Mouse (Mus musculus) ES-Bruce4 (cell line): ENCODE data around the gene Lonrf3. TPM values are rescaled to one million over a fixed set of nuclear protein-coding genes. Genes with fewer than 3 reads are reported as not detected.

Experiments
- H3K27ac ChIP-seq: 2 replicates; pipeline ENCODE4 v1.5.1; 2012; ENCODE audit warnings: low read length, inconsistent platforms; ENCODE audit not compliant: insufficient read depth
- H3K27me3 ChIP-seq: 2 replicates; pipeline ENCODE4 v1.6.1; 2012; ENCODE audit warnings: mild to moderate bottlenecking, low read length, inconsistent platforms; ENCODE audit not compliant: control insufficient read depth, poor library complexity, insufficient read depth, severe bottlenecking
- H3K36me3 ChIP-seq: 2 replicates; pipeline ENCODE4 v1.6.1; 2012; ENCODE audit warnings: inconsistent platforms, mild to moderate bottlenecking, low read length, moderate library complexity; ENCODE audit not compliant: control insufficient read depth, poor library complexity, insufficient read depth, severe bottlenecking
- H3K4me1 ChIP-seq: one replicate; pipeline ENCODE4 v1.8.1; 2011; ENCODE audit warnings: low read length; ENCODE audit not compliant: control insufficient read depth, insufficient read depth
- H3K4me3 ChIP-seq: 2 replicates; pipeline ENCODE4 v1.5.1; 2011; ENCODE audit warnings: low read depth, mild to moderate bottlenecking, low read length
- H3K9ac ChIP-seq: 2 replicates; pipeline ENCODE4 v1.6.1; 2012; ENCODE audit warnings: low read depth, mild to moderate bottlenecking, inconsistent platforms; ENCODE audit not compliant: poor library complexity, severe bottlenecking
- H3K9me3 ChIP-seq: replicated peaks from 2 replicates; pipeline ENCODE4 v1.6.1; 2012; ENCODE audit warnings: mild to moderate bottlenecking, low read length, inconsistent platforms; ENCODE audit not compliant: control insufficient read depth, poor library complexity, insufficient read depth, severe bottlenecking
- CTCF ChIP-seq: IDR thresholded peaks from one replicate; pipeline ENCODE4 v1.8.1; 2011; ENCODE audit warnings: low read depth, low read length
- EP300 ChIP-seq: IDR thresholded peaks from 2 replicates; pipeline ENCODE4 v1.6.1; 2011; ENCODE audit warnings: low read depth, low read length; ENCODE audit not compliant: insufficient read depth
- POLR2A ChIP-seq: IDR thresholded peaks from one replicate; pipeline ENCODE4 v1.8.1; 2011; ENCODE audit warnings: low read length; ENCODE audit not compliant: insufficient read depth
- polyA plus RNA-seq: library from polyadenylated mRNA; stranded (reverse); fragments of >200 nt; gene quantifications from 2 replicates; pipeline ENCODE4 v1.2.4, GENCODE M21; 2011; ENCODE audit warnings: low read depth; ENCODE audit not compliant: missing spikeins, insufficient read depth, insufficient read length

The Lonrf3 gene
- polyA plus RNA-seq: 1.5 and 1.9 TPM in 2 replicates

DNA sequence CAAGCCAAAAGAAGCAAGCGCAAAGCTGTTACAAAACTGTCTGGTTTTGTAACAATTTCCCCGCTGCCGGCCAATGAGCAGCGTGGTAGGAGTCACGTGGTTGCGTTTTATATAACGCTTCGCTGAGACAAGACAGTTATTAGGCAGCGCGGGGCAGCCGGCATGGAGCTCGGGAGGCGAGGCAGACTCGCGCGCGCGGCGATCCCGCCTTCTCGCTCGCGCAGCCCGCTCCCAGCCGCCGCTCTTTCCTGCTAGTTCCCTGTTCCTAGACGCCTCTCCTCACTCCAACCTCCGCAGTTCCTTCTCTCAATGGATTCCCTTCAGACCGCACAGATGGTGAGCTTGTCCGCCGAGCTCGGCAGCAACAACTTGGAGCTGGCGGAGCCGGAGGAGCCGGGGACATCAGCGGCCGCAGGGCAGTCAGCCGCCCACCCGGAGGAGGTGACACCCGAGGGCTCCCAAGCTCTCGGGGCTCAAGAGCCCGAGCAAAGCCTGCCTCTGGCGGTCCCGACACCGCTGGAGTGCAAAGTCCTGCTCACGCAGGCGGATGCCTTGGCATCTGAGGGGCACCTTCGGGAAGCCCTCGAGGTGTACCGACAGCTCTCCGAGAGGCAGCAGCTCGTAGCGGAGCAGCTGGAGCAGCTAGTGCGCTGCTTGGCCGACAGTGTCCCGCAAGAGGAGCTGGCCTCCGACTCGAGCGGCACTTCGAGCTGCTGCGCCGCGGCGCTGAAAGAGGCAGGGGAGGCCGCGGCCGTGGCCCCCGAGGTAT is at the start of gene Lonrf3:
Gene Lonrf3 (plus strand): TSS at position 83 of the 769 bp plus-strand sequence.
- Histone ChIP-seq H3K4me1 (no peaks in the 10 kb centered on the region), H3K4me3 (peak within 1 kb of the TSS; percentile 61), H3K9ac (peak within 1 kb of the TSS; percentile 61), H3K9me3 (no peaks in the 10 kb centered on the region), H3K27ac (no peak within 1 kb of the TSS), H3K36me3 (no peaks in the 10 kb centered on the region), H3K27me3 (peaks cover 3% of the 10 kb centered on the region; the same call in 1 of the 2 replicates)
- no peak for TF ChIP-seq CTCF

DNA sequence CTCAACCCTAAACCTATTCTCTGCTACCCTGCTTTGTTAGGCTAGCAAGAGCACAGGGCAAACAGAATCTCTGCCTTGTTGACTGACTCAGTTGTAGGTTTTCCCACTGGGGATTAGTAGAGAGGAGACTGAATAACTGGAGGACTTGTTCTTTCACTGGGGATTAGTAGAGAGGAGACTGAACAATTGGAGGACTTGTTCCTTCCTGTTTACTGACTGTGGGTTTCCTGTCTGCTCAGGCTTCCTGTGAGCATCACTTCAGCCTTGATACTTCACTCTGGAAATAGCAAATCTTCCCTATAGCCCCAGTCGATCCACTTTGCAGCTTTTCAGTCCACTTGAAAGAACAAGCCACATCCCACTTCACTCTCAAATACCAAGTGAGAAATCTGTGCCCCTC is 49.4 kb upstream of the Lonrf3 start:
- H3K36me3 ChIP-seq: no peaks in the 10 kb centered on the region
- no peak overlapping the region for H3K27ac ChIP-seq
- H3K4me1 ChIP-seq: no peaks in the 10 kb centered on the region
- H3K4me3 ChIP-seq: no peak overlapping the region
- no peak for TF ChIP-seq POLR2A
- H3K9me3 ChIP-seq: no peaks in the 10 kb centered on the region
- no peaks in the 10 kb centered on the region for H3K27me3 ChIP-seq
- H3K9ac ChIP-seq: no peak overlapping the region

DNA sequence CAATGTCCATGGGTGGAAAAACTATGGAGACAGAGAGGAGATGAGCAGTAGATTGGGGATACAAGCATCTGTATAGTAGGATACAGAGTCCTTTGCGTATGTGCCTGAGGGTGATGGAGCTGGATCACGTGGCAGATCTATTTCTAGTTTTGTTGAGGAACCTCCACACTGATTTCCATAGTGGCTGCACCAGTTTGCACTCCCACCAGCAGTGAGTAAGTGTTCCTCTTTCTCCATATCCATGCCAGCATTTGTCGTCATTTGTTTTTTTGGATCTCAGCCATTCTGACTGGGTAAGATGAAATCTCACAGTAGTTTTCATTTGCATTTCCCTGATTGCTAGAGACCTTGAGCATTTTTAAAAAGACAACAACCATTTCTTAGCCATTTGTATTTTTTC is 16.7 kb upstream of the Lonrf3 start:
- no peaks in the 10 kb centered on the region for H3K27me3 ChIP-seq
- H3K9me3 ChIP-seq: no peaks in the 10 kb centered on the region
- no peak overlapping the region for H3K4me3 ChIP-seq
- TF ChIP-seq EP300 (no peak), CTCF (no peak), POLR2A (no peak)
- no peak overlapping the region for H3K27ac ChIP-seq
- H3K36me3 ChIP-seq: no peaks in the 10 kb centered on the region
- no peaks in the 10 kb centered on the region for H3K4me1 ChIP-seq
- no peak overlapping the region for H3K9ac ChIP-seq

DNA sequence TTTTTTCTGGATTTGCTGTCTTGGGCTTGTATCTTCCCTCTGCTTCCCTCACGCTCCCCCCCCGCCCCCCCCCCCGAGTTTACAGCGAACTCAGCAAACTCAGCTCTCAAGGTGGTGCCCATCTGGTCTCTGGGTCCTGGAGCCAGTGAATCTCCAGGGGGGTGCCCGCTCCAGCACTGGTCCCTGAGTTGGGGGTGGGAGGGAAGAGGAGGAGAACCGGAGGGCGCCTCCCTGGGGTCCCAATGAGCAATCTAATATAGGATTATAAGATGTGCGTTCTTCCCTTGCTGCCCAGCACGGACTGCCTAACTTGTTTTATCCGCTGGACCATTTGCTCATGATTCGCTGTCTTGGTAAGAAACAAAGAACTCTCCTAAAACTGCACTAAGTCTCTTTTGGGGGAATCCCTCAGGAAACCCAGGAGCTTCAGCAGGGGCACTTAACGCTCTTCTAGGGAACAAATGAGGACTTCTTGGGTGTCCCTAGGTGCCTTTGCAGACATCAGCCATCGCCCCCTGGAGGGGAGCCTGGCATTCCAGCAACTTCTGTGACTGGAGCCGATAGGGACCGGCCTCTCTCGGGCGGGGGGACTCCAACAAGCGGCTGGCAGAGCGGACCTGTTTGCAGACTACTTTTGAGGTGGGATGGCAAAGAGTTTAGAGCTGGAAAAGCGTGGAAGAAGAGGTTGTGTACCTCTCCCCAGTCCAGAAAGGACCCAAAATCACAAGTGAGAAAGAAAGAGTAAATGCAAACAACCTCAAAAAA is 480 bp upstream of the Lonrf3 start:
- no peak overlapping the region for H3K4me3 ChIP-seq
- H3K9me3 ChIP-seq: no peaks in the 10 kb centered on the region
- no peak overlapping the region for H3K27ac ChIP-seq
- H3K9ac ChIP-seq: peak overlapping the region; percentile 61; the same call in 1 of the 2 replicates
- H3K4me1 ChIP-seq: no peaks in the 10 kb centered on the region
- H3K36me3 ChIP-seq: no peaks in the 10 kb centered on the region
- H3K27me3 ChIP-seq: peaks cover 3% of the 10 kb centered on the region; the same call in 1 of the 2 replicates
- TF ChIP-seq POLR2A: no peak
- TF ChIP-seq EP300: no peak
- TF ChIP-seq CTCF: no peak

DNA sequence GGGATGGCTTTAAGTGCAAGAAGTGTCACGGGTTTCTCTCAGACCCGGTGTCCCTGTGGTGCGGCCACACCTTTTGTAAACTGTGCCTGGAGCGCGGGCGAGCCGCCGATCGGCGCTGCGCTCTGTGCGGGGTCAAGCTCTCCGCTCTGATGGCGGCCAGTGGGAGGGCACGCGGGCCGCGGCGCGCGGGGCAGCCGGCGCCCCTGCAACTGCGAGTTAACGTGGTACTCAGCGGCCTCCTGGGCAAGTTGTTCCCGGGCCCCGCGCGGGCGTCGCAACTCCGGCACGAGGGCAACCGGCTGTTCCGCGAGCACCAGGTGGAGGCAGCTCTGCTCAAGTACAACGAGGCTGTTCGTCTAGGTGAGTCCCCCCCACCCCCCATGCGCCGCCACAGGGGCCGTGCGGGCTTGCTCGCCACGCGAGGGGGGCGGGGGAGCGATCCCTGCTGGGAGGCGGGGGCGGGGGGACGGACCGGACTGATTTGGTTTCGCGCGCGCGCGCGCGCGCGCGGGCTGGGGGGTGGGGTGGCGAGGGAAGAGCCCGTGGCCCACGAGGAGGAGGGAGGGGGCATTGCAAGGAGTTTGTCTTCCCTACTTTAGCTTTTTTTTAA is 992 bp downstream of the Lonrf3 start:
- Histone ChIP-seq H3K27me3 (peaks cover 3% of the 10 kb centered on the region; the same call in 1 of the 2 replicates), H3K9ac (peak overlapping the region; percentile 61), H3K4me1 (no peaks in the 10 kb centered on the region), H3K9me3 (no peaks in the 10 kb centered on the region), H3K36me3 (no peaks in the 10 kb centered on the region), H3K4me3 (peak overlapping the region; percentile 61), H3K27ac (no peak overlapping the region)
- TF ChIP-seq CTCF (no peak), POLR2A (no peak), EP300 (no peak)
